Mouse (Mus musculus): ENCODE data around the gene 2510002D24Rik. TPM values are rescaled to one million over a fixed set of nuclear protein-coding genes. Genes with fewer than 3 reads are reported as not detected.
A peak's percentile ranks its signal among the peaks of the same experiment; 100 is the strongest.

2510002D24Rik gene
- polyA plus RNA-seq (2015; fragmentation: Nextera tagmentation; extraction: Ambion mirVana): 20.3 and 23.8 TPM in 2 replicates

GRCm38 (mm10) chr16:18836468-18837208, at the start of gene 2510002D24Rik, which contains the start of gene Gm28539:
2510002D24Rik (plus strand) TSS chr16:18836578.
Gm28539 (plus strand) TSS chr16:18836584.
- WGBS (ENCODE audit: insufficient replicate concordance): under 1% methylated on average over 46 of the region's 46 CpGs
- H3K36me3 ChIP-seq: peaks cover 52% of the 10 kb centered on the region
- H3K27me3 ChIP-seq: no peaks in the 10 kb centered on the region
- H3K9ac ChIP-seq: peak within 1 kb of the TSS; percentile 95
- H3K27ac ChIP-seq: peak within 1 kb of the TSS; percentile 82
- ATAC-seq (ENCODE audit: low read depth) (peak; percentile 99), DNase-seq (peak; percentile 89)
- no peaks in the 10 kb centered on the region for H3K9me3 ChIP-seq (replicated peaks)
- peaks cover 13% of the 10 kb centered on the region for H3K4me1 ChIP-seq (replicated peaks)
- H3K4me2 ChIP-seq: peak within 1 kb of the TSS; percentile 85
- H3K4me3 ChIP-seq (replicated peaks): peak within 1 kb of the TSS; percentile 90

GRCm38 (mm10) chr16:18786652-18787051, 49.7 kb upstream of the 2510002D24Rik start:
- Histone ChIP-seq H3K4me3 (replicated peaks) (no peak overlapping the region), H3K9me3 (replicated peaks) (no peaks in the 10 kb centered on the region), H3K27ac (peak overlapping the region; percentile 75; the same call in 1 of the 2 replicates), H3K36me3 (peaks cover 93% of the 10 kb centered on the region), H3K4me2 (no peak overlapping the region), H3K9ac (no peak overlapping the region), H3K27me3 (no peaks in the 10 kb centered on the region), H3K4me1 (replicated peaks) (peaks cover 31% of the 10 kb centered on the region)
- ATAC-seq (ENCODE audit: low read depth): no peak
- 89% methylated on average over 10 of the region's 10 CpGs for WGBS (ENCODE audit: insufficient replicate concordance)
- DNase-seq: no peak

- Histone ChIP-seq H3K4me3 (replicated peaks) (no peak overlapping the region), H3K36me3 (peaks cover 95% of the 10 kb centered on the region), H3K9me3 (replicated peaks) (no peaks in the 10 kb centered on the region), H3K9ac (no peak overlapping the region), H3K4me1 (replicated peaks) (peaks cover 31% of the 10 kb centered on the region), H3K4me2 (no peak overlapping the region), H3K27me3 (no peaks in the 10 kb centered on the region), H3K27ac (0 out of 2 replicates have a peak overlapping the region, but pooled peaks have one; percentile 19)
- 54% methylated on average over 10 of the region's 10 CpGs for WGBS (ENCODE audit: insufficient replicate concordance)
- DNase-seq (no peak), ATAC-seq (ENCODE audit: low read depth) (no peak)
Measured at GRCm38 (mm10) chr16:18788627-18789406, 47.6 kb upstream of the 2510002D24Rik start.

- H3K9ac ChIP-seq: no peak overlapping the region
- H3K9me3 ChIP-seq (replicated peaks): no peaks in the 10 kb centered on the region
- no peak overlapping the region for H3K4me2 ChIP-seq
- H3K36me3 ChIP-seq: peaks cover 98% of the 10 kb centered on the region
- no peak for DNase-seq
- H3K27ac ChIP-seq: no peak overlapping the region
- H3K4me3 ChIP-seq (replicated peaks): no peak overlapping the region
- no peak for ATAC-seq (ENCODE audit: low read depth)
- H3K27me3 ChIP-seq: no peaks in the 10 kb centered on the region
- WGBS (ENCODE audit: insufficient replicate concordance): 85% methylated on average over 11 of the region's 11 CpGs
- no peaks in the 10 kb centered on the region for H3K4me1 ChIP-seq (replicated peaks)
Measured at GRCm38 (mm10) chr16:18795223-18795899, 41.0 kb upstream of the 2510002D24Rik start.

- no peak overlapping the region for H3K4me2 ChIP-seq
- H3K36me3 ChIP-seq: peaks cover 99% of the 10 kb centered on the region
- H3K4me3 ChIP-seq (replicated peaks): no peak overlapping the region
- no peaks in the 10 kb centered on the region for H3K27me3 ChIP-seq
- H3K4me1 ChIP-seq (replicated peaks): no peaks in the 10 kb centered on the region
- no peak overlapping the region for H3K9ac ChIP-seq
- H3K9me3 ChIP-seq (replicated peaks): no peaks in the 10 kb centered on the region
- ATAC-seq (ENCODE audit: low read depth): no peak
- no peak overlapping the region for H3K27ac ChIP-seq
- no peak for DNase-seq
- 91% methylated on average over 7 of the region's 7 CpGs for WGBS (ENCODE audit: insufficient replicate concordance)
Measured at GRCm38 (mm10) chr16:18796645-18797044, 39.7 kb upstream of the 2510002D24Rik start.

- H3K9ac ChIP-seq: no peak overlapping the region
- no peaks in the 10 kb centered on the region for H3K27me3 ChIP-seq
- H3K9me3 ChIP-seq (replicated peaks): no peaks in the 10 kb centered on the region
- H3K4me1 ChIP-seq (replicated peaks): no peaks in the 10 kb centered on the region
- no peak overlapping the region for H3K4me2 ChIP-seq
- H3K36me3 ChIP-seq: peaks cover 93% of the 10 kb centered on the region
- DNase-seq (no peak), ATAC-seq (ENCODE audit: low read depth) (no peak)
- H3K4me3 ChIP-seq (replicated peaks): no peak overlapping the region
- WGBS (ENCODE audit: insufficient replicate concordance): 87% methylated on average over 5 of the region's 5 CpGs
- no peak overlapping the region for H3K27ac ChIP-seq
Measured at GRCm38 (mm10) chr16:18798151-18798550, 38.2 kb upstream of the 2510002D24Rik start.

DNA sequence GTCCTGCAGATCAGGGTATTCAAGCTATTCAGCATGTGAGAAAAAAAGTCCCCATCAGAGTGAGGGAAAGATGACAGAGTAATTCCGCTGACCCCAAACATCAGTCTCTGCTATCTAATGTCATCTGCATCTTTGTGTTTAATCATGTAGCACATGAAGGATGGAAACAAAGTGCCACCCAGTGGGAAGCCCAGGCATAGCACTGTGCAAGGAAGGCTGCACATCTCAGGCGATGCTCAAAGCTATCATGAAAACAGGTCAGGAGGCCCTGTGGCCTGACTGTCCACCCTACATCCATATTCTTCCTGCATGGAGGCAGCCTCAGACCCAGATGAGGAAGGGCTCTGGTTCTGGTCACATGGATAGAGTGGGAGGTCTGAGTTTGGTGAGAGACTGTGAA, 37.5 kb upstream of the 2510002D24Rik start:
- Histone ChIP-seq H3K4me1 (replicated peaks) (no peaks in the 10 kb centered on the region), H3K27me3 (no peaks in the 10 kb centered on the region), H3K4me2 (no peak overlapping the region), H3K4me3 (replicated peaks) (no peak overlapping the region), H3K9ac (no peak overlapping the region), H3K9me3 (replicated peaks) (no peaks in the 10 kb centered on the region), H3K36me3 (peaks cover 90% of the 10 kb centered on the region), H3K27ac (no peak overlapping the region)
- WGBS (ENCODE audit: insufficient replicate concordance): 82% methylated on average over 2 of the region's 2 CpGs
- ATAC-seq (ENCODE audit: low read depth) (no peak), DNase-seq (no peak)

- no peaks in the 10 kb centered on the region for H3K27me3 ChIP-seq
- peaks cover 21% of the 10 kb centered on the region for H3K4me1 ChIP-seq (replicated peaks)
- WGBS (ENCODE audit: insufficient replicate concordance): 94% methylated on average over 2 of the region's 2 CpGs
- H3K27ac ChIP-seq: no peak overlapping the region
- H3K9me3 ChIP-seq (replicated peaks): no peaks in the 10 kb centered on the region
- DNase-seq: no peak
- peaks cover 85% of the 10 kb centered on the region for H3K36me3 ChIP-seq
- no peak overlapping the region for H3K4me2 ChIP-seq
- no peak overlapping the region for H3K9ac ChIP-seq
- no peak for ATAC-seq (ENCODE audit: low read depth)
- no peak overlapping the region for H3K4me3 ChIP-seq (replicated peaks)
Measured at GRCm38 (mm10) chr16:18805746-18806145, 30.6 kb upstream of the 2510002D24Rik start.

GRCm38 (mm10) chr16:18809001-18809400, 27.4 kb upstream of the 2510002D24Rik start:
- Histone ChIP-seq H3K27me3 (no peaks in the 10 kb centered on the region), H3K27ac (no peak overlapping the region), H3K9me3 (replicated peaks) (no peaks in the 10 kb centered on the region), H3K36me3 (peaks cover 63% of the 10 kb centered on the region), H3K4me1 (replicated peaks) (peaks cover 38% of the 10 kb centered on the region), H3K4me2 (0 out of 2 replicates have a peak overlapping the region, but pooled peaks have one; percentile 80), H3K4me3 (replicated peaks) (no peak overlapping the region), H3K9ac (no peak overlapping the region)
- WGBS (ENCODE audit: insufficient replicate concordance): 87% methylated on average over 5 of the region's 5 CpGs
- ATAC-seq (ENCODE audit: low read depth) (no peak), DNase-seq (no peak)

DNA sequence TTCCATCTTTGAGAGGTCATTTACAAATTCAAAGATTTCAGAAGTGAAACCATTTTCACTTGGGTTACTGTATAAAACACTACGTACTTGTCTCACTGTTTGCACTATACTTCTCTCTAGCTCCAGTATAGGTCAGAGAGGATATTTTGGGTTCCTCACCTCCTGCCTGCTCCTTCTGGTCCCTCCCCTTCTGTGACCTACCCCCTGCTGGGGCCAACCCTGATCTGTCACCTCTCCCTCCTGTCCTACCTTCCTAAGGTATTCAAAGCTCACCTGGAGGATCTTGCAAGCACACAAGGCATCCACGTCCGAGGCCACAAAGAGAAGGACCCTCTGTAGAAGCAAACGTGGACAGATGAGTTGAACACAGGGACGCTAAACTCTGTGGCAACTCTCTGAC, 25.3 kb upstream of the 2510002D24Rik start:
- Histone ChIP-seq H3K4me1 (replicated peaks) (peaks cover 44% of the 10 kb centered on the region), H3K4me3 (replicated peaks) (peak overlapping the region; percentile 73), H3K9ac (peak overlapping the region; percentile 83), H3K36me3 (peaks cover 60% of the 10 kb centered on the region), H3K4me2 (peak overlapping the region; percentile 80), H3K9me3 (replicated peaks) (no peaks in the 10 kb centered on the region), H3K27ac (peak overlapping the region; percentile 78), H3K27me3 (no peaks in the 10 kb centered on the region)
- DNase-seq (peak; percentile 28), ATAC-seq (ENCODE audit: low read depth) (peak; percentile 64)
- WGBS (ENCODE audit: insufficient replicate concordance): 2% methylated on average over 5 of the region's 5 CpGs

All from liver, embryonic 13.5 days (tissue).